Mouse (Mus musculus) G1E (cell line): ENCODE measurements around the gene Stoml1.

ENCODE experiments used
- CTCF ChIP-seq: IDR thresholded peaks from 2 replicates; pipeline ENCODE4 v1.5.1; 2012; ENCODE audit warnings: low read depth, low read length, inconsistent platforms, mixed read lengths
- GATA1 ChIP-seq: IDR thresholded peaks from 2 replicates; pipeline ENCODE4 v1.6.1; 2012; ENCODE audit warnings: borderline replicate concordance, low read length, inconsistent platforms, mixed read lengths
- GATA2 ChIP-seq: IDR thresholded peaks from 2 replicates; pipeline ENCODE4 v1.6.1; 2012; ENCODE audit warnings: low read depth, low read length, inconsistent platforms, borderline replicate concordance
- POLR2AphosphoS5 ChIP-seq: IDR thresholded peaks from 2 replicates; pipeline ENCODE4 v1.6.1; 2012; ENCODE audit warnings: low read depth, low read length, inconsistent platforms; ENCODE audit not compliant: insufficient replicate concordance
- TAL1 ChIP-seq: conservative IDR thresholded peaks from 2 replicates; pipeline ENCODE4 v1.6.1; 2012; ENCODE audit warnings: low read depth, low read length, inconsistent platforms, mixed read lengths

GRCm38 (mm10) chr9:58203516-58204447 lies 49.2 kb upstream of the Stoml1 start, which contains the start of the genes Islr and Islr2:
- TF ChIP-seq CTCF (0 out of 2 replicates have a peak, but pooled peaks have one; percentile 9), GATA1 (no peak), TAL1 (no peak), POLR2AphosphoS5 (no peak), GATA2 (no peak)
